Mouse (Mus musculus) bone marrow, adult 2 months (tissue): ENCODE measurements at regions not wholly inside any gene's neighbourhood (a gene's known extent, or its start where the extent isn't known, plus 50 kb on each side); places are given as distances from the start of the nearest gene placed in this dataset.
A peak's percentile ranks its signal among the peaks of the same experiment; 100 is the strongest.

Experiments
- H3K27ac ChIP-seq: fragments of 200-500 bp; 2 replicates; pipeline ENCODE4 v1.5.1; 2012; ENCODE audit warnings: low read depth, mild to moderate bottlenecking, control low read depth, inconsistent platforms, low read length; ENCODE audit not compliant: control insufficient read depth, poor library complexity, insufficient read depth
- H3K4me1 ChIP-seq: fragments of 200-500 bp; 2 replicates; pipeline ENCODE4 v1.6.1; 2011; ENCODE audit warnings: low read length; ENCODE audit not compliant: control insufficient read depth, insufficient read depth
- H3K4me3 ChIP-seq: fragments of 200-500 bp; replicated peaks from 2 replicates; pipeline ENCODE3; 2011; ENCODE audit warnings: mild to moderate bottlenecking, low read depth, low read length, control low read depth; ENCODE audit not compliant: control insufficient read depth
- CTCF ChIP-seq: fragments of 200-500 bp; IDR thresholded peaks from 2 replicates; pipeline ENCODE4 v1.5.1; 2011; ENCODE audit warnings: low read length, control low read depth; ENCODE audit not compliant: control insufficient read depth, insufficient read depth
- POLR2A ChIP-seq: fragments of 200-500 bp; IDR thresholded peaks from 2 replicates; pipeline ENCODE4 v1.6.1; 2011; ENCODE audit warnings: low read depth, mild to moderate bottlenecking, control low read depth, low read length, borderline replicate concordance; ENCODE audit not compliant: control insufficient read depth
- WGBS: fragments of 180-500 bp; shearing (Covaris S2); methylation state at CpG from one replicate; pipeline ENCODE4 v1.1.7; 2018; 5-methylcytosine and 5-hydroxymethylcytosine counted together

GRCm38 (mm10) chr2:128367266-128368150, 223.5 kb upstream of the Spdye4c start:
- H3K4me3 ChIP-seq: no peak overlapping the region
- no peak overlapping the region for H3K27ac ChIP-seq
- WGBS: 46% methylated on average over 14 of the region's 14 CpGs
- TF ChIP-seq POLR2A: no peak
- TF ChIP-seq CTCF: no peak
- H3K4me1 ChIP-seq: peaks cover 3% of the 10 kb centered on the region

GRCm38 (mm10) chr2:128368534-128369273, 222.3 kb upstream of the Spdye4c start:
- H3K4me1 ChIP-seq: peaks cover 5% of the 10 kb centered on the region
- no peak overlapping the region for H3K4me3 ChIP-seq
- WGBS: 68% methylated on average over 7 of the region's 7 CpGs
- H3K27ac ChIP-seq: no peak overlapping the region
- TF ChIP-seq POLR2A (no peak), CTCF (no peak)

GRCm38 (mm10) chr2:128370821-128371220, 220.2 kb upstream of the Spdye4c start:
- 40% methylated on average over 10 of the region's 10 CpGs for WGBS
- no peak overlapping the region for H3K27ac ChIP-seq
- no peak overlapping the region for H3K4me3 ChIP-seq
- peaks cover 5% of the 10 kb centered on the region for H3K4me1 ChIP-seq
- no peak for TF ChIP-seq CTCF
- TF ChIP-seq POLR2A: no peak

GRCm38 (mm10) chr2:128372204-128372603, 218.8 kb upstream of the Spdye4c start:
- no peak overlapping the region for H3K4me3 ChIP-seq
- 66% methylated on average over 13 of the region's 13 CpGs for WGBS
- no peak for TF ChIP-seq CTCF
- TF ChIP-seq POLR2A: no peak
- no peak overlapping the region for H3K27ac ChIP-seq
- peaks cover 5% of the 10 kb centered on the region for H3K4me1 ChIP-seq

- WGBS: 25% methylated on average over 12 of the region's 12 CpGs
- Histone ChIP-seq H3K4me3 (no peak overlapping the region), H3K27ac (peak overlapping the region; percentile 57), H3K4me1 (peaks cover 7% of the 10 kb centered on the region)
- no peak for TF ChIP-seq POLR2A
- TF ChIP-seq CTCF: no peak
Observed at GRCm38 (mm10) chr2:128373363-128374252, 217.4 kb upstream of the Spdye4c start.

- Histone ChIP-seq H3K27ac (peak overlapping the region; percentile 57), H3K4me1 (peaks cover 7% of the 10 kb centered on the region), H3K4me3 (no peak overlapping the region)
- no peak for TF ChIP-seq POLR2A
- 44% methylated on average over 2 of the region's 2 CpGs for WGBS
Observed at GRCm38 (mm10) chr2:128374253-128374566, 216.8 kb upstream of the Spdye4c start.

- WGBS: 89% methylated on average over 5 of the region's 5 CpGs
- Histone ChIP-seq H3K4me1 (peaks cover 7% of the 10 kb centered on the region), H3K4me3 (no peak overlapping the region), H3K27ac (no peak overlapping the region)
- no peak for TF ChIP-seq POLR2A
- no peak for TF ChIP-seq CTCF
Observed at GRCm38 (mm10) chr2:128374926-128375325, 216.1 kb upstream of the Spdye4c start.

GRCm38 (mm10) chr2:128375827-128376226, 215.2 kb upstream of the Spdye4c start:
- peaks cover 7% of the 10 kb centered on the region for H3K4me1 ChIP-seq
- WGBS: 79% methylated on average over 3 of the region's 3 CpGs
- no peak for TF ChIP-seq CTCF
- no peak for TF ChIP-seq POLR2A
- no peak overlapping the region for H3K4me3 ChIP-seq
- no peak overlapping the region for H3K27ac ChIP-seq
